Mouse (Mus musculus) CH12.LX (cell line): ENCODE measurements at regions not wholly inside any gene's neighbourhood (a gene's known extent, or its start where the extent isn't known, plus 50 kb on each side); places are given as distances from the start of the nearest gene placed in this dataset.

ENCODE experiments used
- BHLHE40 ChIP-seq: IDR thresholded peaks from 2 replicates; pipeline ENCODE4 v1.6.1; 2011; ENCODE audit warnings: mild to moderate bottlenecking, low read depth, low read length, improper control_type of control experiment
- CTCF ChIP-seq, 2 experiments: IDR thresholded peaks in 1 of 2; conservative IDR thresholded peaks in 1 of 2; 2 replicates each; pipeline ENCODE4 v1.5.1; 2011 to 2012; ENCODE audit warnings: low read depth in 2 of 2, low read length in 2 of 2, improper control_type of control experiment in 1 of 2, inconsistent platforms in 1 of 2, mild to moderate bottlenecking in 1 of 2, moderate library complexity in 1 of 2
- MAFK ChIP-seq: IDR thresholded peaks from 2 replicates; pipeline ENCODE4 v1.6.1; 2011; ENCODE audit warnings: low read length, improper control_type of control experiment; ENCODE audit not compliant: insufficient replicate concordance
- MYC ChIP-seq: IDR thresholded peaks from 2 replicates; pipeline ENCODE4 v1.6.1; 2011; ENCODE audit warnings: low read depth, mild to moderate bottlenecking, improper control_type of control experiment, low read length
- POLR2A ChIP-seq: IDR thresholded peaks from 2 replicates; pipeline ENCODE4 v1.6.1; 2011; ENCODE audit warnings: low read depth, mild to moderate bottlenecking, improper control_type of control experiment, low read length
- TCF12 ChIP-seq: IDR thresholded peaks from 2 replicates; pipeline ENCODE4 v1.6.1; 2014; ENCODE audit warnings: low read depth, mild to moderate bottlenecking, inconsistent platforms, low read length, improper control_type of control experiment
- ZC3H11A ChIP-seq: IDR thresholded peaks from 2 replicates; pipeline ENCODE4 v1.6.1; 2012; ENCODE audit warnings: low read depth, mild to moderate bottlenecking, inconsistent platforms, low read length, improper control_type of control experiment

DNA sequence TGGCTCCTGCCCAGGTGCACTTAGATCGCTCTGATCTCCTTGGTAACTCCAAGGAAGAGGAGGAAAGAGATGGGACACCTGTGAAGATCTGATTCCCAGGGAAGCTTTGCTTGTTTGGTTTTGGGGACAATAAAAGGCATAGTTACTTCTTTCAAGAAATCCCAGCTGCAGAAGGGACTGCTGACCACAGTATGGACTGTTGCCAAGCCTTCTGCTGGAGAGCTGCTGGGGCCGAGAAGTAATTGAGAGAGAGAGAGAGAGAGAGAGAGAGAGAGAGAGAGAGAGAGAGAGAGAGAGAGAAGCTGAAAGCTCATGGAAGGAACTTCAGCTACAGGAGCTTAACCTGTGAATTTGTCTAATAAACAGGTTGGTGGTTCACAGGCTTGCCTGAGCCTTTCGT lies 276.9 kb upstream of the Mmadhc start:
- TF ChIP-seq CTCF (conservative IDR thresholded peaks at IDR 0.05 in 1 of 2, IDR thresholded peaks at IDR 0.05 in 1 of 2; ENCODE audit: low read depth in 2 of 2, low read length in 2 of 2), result no peak
- TF ChIP-seq TCF12, result no peak
- no peak for TF ChIP-seq ZC3H11A
- TF ChIP-seq POLR2A, result no peak
- TF ChIP-seq MAFK, result no peak
- no peak for TF ChIP-seq MYC
- no peak for TF ChIP-seq BHLHE40
